Mouse (Mus musculus) CH12.LX (cell line): ENCODE measurements around the gene Gcdh. TPM values are rescaled to one million over a fixed set of nuclear protein-coding genes. Genes with fewer than 3 reads are reported as not detected.
A peak's percentile ranks its signal among the peaks of the same experiment; 100 is the strongest.

Source experiments
- DNase-seq: peaks from one replicate; pipeline ENCODE4 v3.0.0-alpha.2; 2013; ENCODE audit errors: extremely low read depth
- H3K27ac ChIP-seq: 2 replicates; pipeline ENCODE4 v1.5.1; 2012; ENCODE audit warnings: low read depth, mild to moderate bottlenecking, control low read depth, moderate library complexity; ENCODE audit not compliant: insufficient read depth
- H3K27me3 ChIP-seq: replicated peaks from 2 replicates; pipeline ENCODE3; 2012; ENCODE audit warnings: inconsistent platforms
- H3K36me3 ChIP-seq, 2 experiments: replicated peaks in 1 of 2; 2 replicates each; pipeline versions ENCODE3 to v1.6.1; 2012; ENCODE audit warnings: inconsistent platforms in 1 of 2, low read length in 1 of 2, mild to moderate bottlenecking in 1 of 2, mixed read lengths in 1 of 2, moderate library complexity in 1 of 2; ENCODE audit not compliant: control insufficient read depth in 1 of 2, insufficient read depth in 1 of 2
- H3K4me1 ChIP-seq, 2 experiments: 2 replicates each; pipeline ENCODE4 v1.6.1; 2012; ENCODE audit warnings: inconsistent platforms in 1 of 2, moderate library complexity in 1 of 2; ENCODE audit not compliant: insufficient read depth in 2 of 2, control insufficient read depth in 1 of 2
- H3K4me2 ChIP-seq: 2 replicates; pipeline ENCODE4 v1.6.1; 2012; ENCODE audit warnings: low read depth, mild to moderate bottlenecking, control low read depth; ENCODE audit not compliant: poor library complexity, insufficient read depth, severe bottlenecking
- H3K4me3 ChIP-seq, 3 experiments: fragments of 150-350 bp in 1 of 3; sonication (generic) in 1 of 3; replicated peaks in 1 of 3; 2 replicates each; pipeline versions ENCODE3 to v1.5.1; 2011 to 2012; ENCODE audit warnings: low read depth in 2 of 3, low read length in 2 of 3, mild to moderate bottlenecking in 2 of 3, moderate library complexity in 2 of 3, control low read depth in 1 of 3, improper control_type of control experiment in 1 of 3, inconsistent platforms in 1 of 3, mixed read lengths in 1 of 3; ENCODE audit not compliant: poor library complexity in 1 of 3
- H3K79me2 ChIP-seq: replicated peaks from 2 replicates; pipeline ENCODE4 v1.6.1; 2012; ENCODE audit warnings: mild to moderate bottlenecking, moderate library complexity; ENCODE audit not compliant: control insufficient read depth, poor library complexity, insufficient read depth, severe bottlenecking; ENCODE audit errors: extremely low read depth
- H3K9ac ChIP-seq: 2 replicates; pipeline ENCODE4 v1.6.1; 2012; ENCODE audit warnings: low read depth, mild to moderate bottlenecking, control low read depth, moderate library complexity; ENCODE audit not compliant: insufficient read depth
- H3K9me3 ChIP-seq: replicated peaks from 2 replicates; pipeline ENCODE3; 2012; ENCODE audit warnings: low read length, inconsistent platforms, mixed read lengths
- CTCF ChIP-seq, 2 experiments: IDR thresholded peaks in 1 of 2; conservative IDR thresholded peaks in 1 of 2; 2 replicates each; pipeline ENCODE4 v1.5.1; 2011 to 2012; ENCODE audit warnings: low read depth in 2 of 2, low read length in 2 of 2, improper control_type of control experiment in 1 of 2, inconsistent platforms in 1 of 2, mild to moderate bottlenecking in 1 of 2, moderate library complexity in 1 of 2
- E2F4 ChIP-seq: IDR thresholded peaks from 2 replicates; pipeline ENCODE4 v1.6.1; 2011; ENCODE audit warnings: low read depth, low read length, improper control_type of control experiment; ENCODE audit not compliant: insufficient replicate concordance
- ELF1 ChIP-seq: IDR thresholded peaks from 2 replicates; pipeline ENCODE4 v1.6.1; 2014; ENCODE audit warnings: low read depth, mild to moderate bottlenecking, inconsistent platforms, low read length, improper control_type of control experiment
- HCFC1 ChIP-seq: IDR thresholded peaks from 2 replicates; pipeline ENCODE4 v1.6.1; 2012; ENCODE audit warnings: low read depth, mild to moderate bottlenecking, inconsistent platforms, low read length, improper control_type of control experiment
- KAT2A ChIP-seq: IDR thresholded peaks from 2 replicates; pipeline ENCODE4 v1.6.1; 2012; ENCODE audit warnings: low read length, improper control_type of control experiment, inconsistent platforms; ENCODE audit not compliant: insufficient replicate concordance
- dilution Hi-C: fragments of 300-500 bp; cut with MboI; formaldehyde crosslinking; loops from 2 replicates; pipeline ENCODE4 v1.14.3; 2020; ENCODE audit warnings: low sequenced_read_pairs; ENCODE audit not compliant: extremely low pct_unique_long_range_greater_than_20kb, extremely low pct_ligation_motif_present
- in situ Hi-C: fragments of 300-500 bp; cut with MboI; formaldehyde crosslinking; loops from 3 replicates; pipeline ENCODE4 v1.14.3; 2019; ENCODE audit warnings: low sequenced_read_pairs, low pct_ligation_motif_present, low pct_unique_long_range_greater_than_20kb, mixed read lengths
- polyA plus RNA-seq: library from polyadenylated mRNA; unstranded; fragments of >175 nt; gene quantifications from 2 replicates; pipeline ENCODE4 v1.2.1, GENCODE M21; 2012; ENCODE audit warnings: low read depth; ENCODE audit not compliant: insufficient read length
- total RNA-seq, 2 experiments: library from RNA; depleted of rRNA; stranded (reverse); fragments of 300-350 nt in 1 of 2; fragments of >200 nt in 1 of 2; gene quantifications; 2 replicates each; pipeline ENCODE4 v1.2.3; 2012 to 2014

The Gcdh gene
- total and polyA plus RNA-seq, 3 experiments: 13.7 to 26.2 (median 16.4) TPM

GRCm38 (mm10) chr8:84837149-84837911, 56.4 kb downstream of the Gcdh start:
- no peaks in the 10 kb centered on the region for H3K27me3 ChIP-seq
- peaks cover 58 to 72% of the 10 kb centered on the region in 2 experiments for H3K36me3 ChIP-seq
- H3K4me3 ChIP-seq: no peak overlapping the region
- H3K9me3 ChIP-seq: no peaks in the 10 kb centered on the region
- peak overlapping the region; percentile 22; the same call in 1 of the 2 replicates for H3K27ac ChIP-seq
- in situ Hi-C loops: no loop called here
- dilution Hi-C loops: no loop called here
- no peak overlapping the region for H3K4me2 ChIP-seq
- H3K9ac ChIP-seq: no peak overlapping the region
- H3K79me2 ChIP-seq: peaks cover 37% of the 10 kb centered on the region
- TF ChIP-seq KAT2A (no peak), HCFC1 (no peak), ELF1 (no peak), E2F4 (no peak), CTCF (conservative IDR thresholded peaks at IDR 0.05 in 1 of 2, IDR thresholded peaks at IDR 0.05 in 1 of 2; ENCODE audit: low read depth in 2 of 2, low read length in 2 of 2) (no peak)
- no peak for DNase-seq
- H3K4me1 ChIP-seq: peaks cover 8 to 73% of the 10 kb centered on the region in 2 experiments; a peak in 3 of 4 replicates

Other genes with a start within 250 kb of the Gcdh start
Only the 20 nearest of the 32 such genes appear.
- 0.76 and 1.1 TPM in 2 replicates for gene Nfix, start 93.6 kb downstream of the Gcdh start, total RNA-seq (2012; rRNA removed)
- gene Nfix, start 93.6 kb downstream of the Gcdh start, total RNA-seq (2014; rRNA removed): 0.09 and 0.19 TPM in 2 replicates
- gene Nfix, start 93.6 kb downstream of the Gcdh start, polyA plus RNA-seq: 8.6 and 10.5 TPM in 2 replicates
- 1.7 TPM in 2 replicates for gene Dand5, start 71.1 kb downstream of the Gcdh start, total RNA-seq (2012; rRNA removed)
- 1.4 and 1.8 TPM in 2 replicates for gene Dand5, start 71.1 kb downstream of the Gcdh start, total RNA-seq (2014; rRNA removed)
- 1.5 and 1.7 TPM in 2 replicates for gene Dand5, start 71.1 kb downstream of the Gcdh start, polyA plus RNA-seq
- gene Gadd45gip1, start 62.4 kb downstream of the Gcdh start, total RNA-seq (2012; rRNA removed): 53.6 and 59.7 TPM in 2 replicates
- 56.6 and 56.9 TPM in 2 replicates for gene Gadd45gip1, start 62.4 kb downstream of the Gcdh start, total RNA-seq (2014; rRNA removed)
- 56.6 and 57.6 TPM in 2 replicates for gene Gadd45gip1, start 62.4 kb downstream of the Gcdh start, polyA plus RNA-seq
- gene Rad23a, start 53.3 kb downstream of the Gcdh start, total RNA-seq (2012; rRNA removed): 87.0 and 115 TPM in 2 replicates
- 66.4 and 66.5 TPM in 2 replicates for gene Rad23a, start 53.3 kb downstream of the Gcdh start, total RNA-seq (2014; rRNA removed)
- gene Rad23a, start 53.3 kb downstream of the Gcdh start, polyA plus RNA-seq: 135 and 143 TPM in 2 replicates
- 395 and 738 TPM in 2 replicates for gene Calr, start 47.0 kb downstream of the Gcdh start, total RNA-seq (2012; rRNA removed)
- 627 and 669 TPM in 2 replicates for gene Calr, start 47.0 kb downstream of the Gcdh start, total RNA-seq (2014; rRNA removed)
- gene Calr, start 47.0 kb downstream of the Gcdh start, polyA plus RNA-seq: 1,181 and 1,636 TPM in 2 replicates
- 142 and 165 TPM in 2 replicates for gene Farsa, start 36.9 kb downstream of the Gcdh start, total RNA-seq (2012; rRNA removed)
- 144 and 146 TPM in 2 replicates for gene Farsa, start 36.9 kb downstream of the Gcdh start, total RNA-seq (2014; rRNA removed)
- gene Farsa, start 36.9 kb downstream of the Gcdh start, polyA plus RNA-seq: 175 and 192 TPM in 2 replicates
- not detected in 2 replicates for gene Syce2, start 21.8 kb downstream of the Gcdh start, total RNA-seq (2012; rRNA removed)
- not detected in 2 replicates for gene Syce2, start 21.8 kb downstream of the Gcdh start, total RNA-seq (2014; rRNA removed)
- gene Syce2, start 21.8 kb downstream of the Gcdh start, polyA plus RNA-seq: 0.54 TPM in 1 of 2 replicates, not detected in the other
- gene Klf1, start 8.0 kb upstream of the Gcdh start, total RNA-seq (2012; rRNA removed): 0.34 and 0.38 TPM in 2 replicates
- 0.20 and 0.24 TPM in 2 replicates for gene Klf1, start 8.0 kb upstream of the Gcdh start, total RNA-seq (2014; rRNA removed)
- gene Klf1, start 8.0 kb upstream of the Gcdh start, polyA plus RNA-seq: 0.20 and 0.26 TPM in 2 replicates
- 12.8 and 13.6 TPM in 2 replicates for gene Dnase2a, start 14.6 kb upstream of the Gcdh start, total RNA-seq (2012; rRNA removed)
- gene Dnase2a, start 14.6 kb upstream of the Gcdh start, total RNA-seq (2014; rRNA removed): 15.0 and 18.4 TPM in 2 replicates
- gene Dnase2a, start 14.6 kb upstream of the Gcdh start, polyA plus RNA-seq: 25.4 and 31.4 TPM in 2 replicates
- gene Mast1, start 43.4 kb upstream of the Gcdh start, total RNA-seq (2012; rRNA removed): 0.08 and 0.21 TPM in 2 replicates
- not detected in 2 replicates for gene Mast1, start 43.4 kb upstream of the Gcdh start, total RNA-seq (2014; rRNA removed)
- gene Mast1, start 43.4 kb upstream of the Gcdh start, polyA plus RNA-seq: 0.34 and 0.55 TPM in 2 replicates
- 0.17 and 0.21 TPM in 2 replicates for gene Rtbdn, start 53.1 kb upstream of the Gcdh start, total RNA-seq (2012; rRNA removed)
- gene Rtbdn, start 53.1 kb upstream of the Gcdh start, total RNA-seq (2014; rRNA removed): not detected in 2 replicates
- 0.93 and 1.8 TPM in 2 replicates for gene Rtbdn, start 53.1 kb upstream of the Gcdh start, polyA plus RNA-seq
- gene Gm49661, start 75.5 kb upstream of the Gcdh start, total RNA-seq (2012; rRNA removed): 1.8 and 3.1 TPM in 2 replicates
- gene Gm49661, start 75.5 kb upstream of the Gcdh start, total RNA-seq (2014; rRNA removed): not detected in 2 replicates
- not detected in 2 replicates for gene Gm49661, start 75.5 kb upstream of the Gcdh start, polyA plus RNA-seq
- gene Prdx2, start 75.7 kb upstream of the Gcdh start, total RNA-seq (2012; rRNA removed): 218 and 231 TPM in 2 replicates
- 231 and 232 TPM in 2 replicates for gene Prdx2, start 75.7 kb upstream of the Gcdh start, total RNA-seq (2014; rRNA removed)
- 158 and 159 TPM in 2 replicates for gene Prdx2, start 75.7 kb upstream of the Gcdh start, polyA plus RNA-seq
- gene Rnaseh2a, start 75.8 kb upstream of the Gcdh start, total RNA-seq (2012; rRNA removed): 104 and 115 TPM in 2 replicates
- 71.6 and 76.2 TPM in 2 replicates for gene Rnaseh2a, start 75.8 kb upstream of the Gcdh start, total RNA-seq (2014; rRNA removed)
- gene Rnaseh2a, start 75.8 kb upstream of the Gcdh start, polyA plus RNA-seq: 83.1 and 88.1 TPM in 2 replicates
- 226 and 342 TPM in 2 replicates for gene Junb, start 84.8 kb upstream of the Gcdh start, total RNA-seq (2012; rRNA removed)
- 175 and 217 TPM in 2 replicates for gene Junb, start 84.8 kb upstream of the Gcdh start, total RNA-seq (2014; rRNA removed)
- 63.4 and 66.4 TPM in 2 replicates for gene Junb, start 84.8 kb upstream of the Gcdh start, polyA plus RNA-seq
- gene Hook2, start 96.7 kb upstream of the Gcdh start, total RNA-seq (2012; rRNA removed): 17.6 and 24.7 TPM in 2 replicates
- gene Hook2, start 96.7 kb upstream of the Gcdh start, total RNA-seq (2014; rRNA removed): 7.1 TPM in 2 replicates
- 9.8 and 11.7 TPM in 2 replicates for gene Hook2, start 96.7 kb upstream of the Gcdh start, polyA plus RNA-seq
- gene Best2, start 120.6 kb upstream of the Gcdh start, total RNA-seq (2012; rRNA removed): 0.21 TPM in 1 of 2 replicates, not detected in the other
- gene Best2, start 120.6 kb upstream of the Gcdh start, total RNA-seq (2014; rRNA removed): not detected in 2 replicates
- 0.23 TPM in 1 of 2 replicates, not detected in the other for gene Best2, start 120.6 kb upstream of the Gcdh start, polyA plus RNA-seq
- gene Asna1, start 131.4 kb upstream of the Gcdh start, total RNA-seq (2012; rRNA removed): 109 and 125 TPM in 2 replicates
- gene Asna1, start 131.4 kb upstream of the Gcdh start, total RNA-seq (2014; rRNA removed): 108 and 119 TPM in 2 replicates
- gene Asna1, start 131.4 kb upstream of the Gcdh start, polyA plus RNA-seq: 127 and 132 TPM in 2 replicates
- 151 and 202 TPM in 2 replicates for gene Trir, start 132.9 kb upstream of the Gcdh start, total RNA-seq (2012; rRNA removed)
- gene Trir, start 132.9 kb upstream of the Gcdh start, total RNA-seq (2014; rRNA removed): 190 and 209 TPM in 2 replicates
- 185 and 244 TPM in 2 replicates for gene Trir, start 132.9 kb upstream of the Gcdh start, polyA plus RNA-seq
- gene Tnpo2, start 143.0 kb upstream of the Gcdh start, total RNA-seq (2012; rRNA removed): 48.0 and 50.4 TPM in 2 replicates
- gene Tnpo2, start 143.0 kb upstream of the Gcdh start, total RNA-seq (2014; rRNA removed): 36.3 and 41.2 TPM in 2 replicates
- 45.1 and 57.0 TPM in 2 replicates for gene Tnpo2, start 143.0 kb upstream of the Gcdh start, polyA plus RNA-seq